Mouse (Mus musculus) thymus, adult 2 months (tissue): ENCODE results near the gene Glrx3. TPM values are rescaled to one million over a fixed set of nuclear protein-coding genes. Genes with fewer than 3 reads are reported as not detected.
A peak's percentile ranks its signal among the peaks of the same experiment; 100 is the strongest.

Experiments used
- DNase-seq: peaks from one replicate; pipeline ENCODE4 v3.0.0; 2021
- H3K27ac ChIP-seq: fragments of 200-500 bp; 2 replicates; pipeline ENCODE4 v1.5.1; 2012; ENCODE audit warnings: low read length, control low read depth; ENCODE audit not compliant: control insufficient read depth, insufficient read depth
- H3K27me3 ChIP-seq: fragments of 200-500 bp; 2 replicates; pipeline ENCODE4 v1.6.1; 2012; ENCODE audit warnings: mild to moderate bottlenecking, low read length, moderate library complexity, mixed read lengths; ENCODE audit not compliant: control insufficient read depth, insufficient read depth
- H3K36me3 ChIP-seq: fragments of 200-500 bp; 2 replicates; pipeline ENCODE4 v1.6.1; 2012; ENCODE audit warnings: mild to moderate bottlenecking, low read length, moderate library complexity; ENCODE audit not compliant: control insufficient read depth, insufficient read depth
- H3K4me1 ChIP-seq: fragments of 200-500 bp; replicated peaks from 2 replicates; pipeline ENCODE4 v1.6.1; 2012; ENCODE audit warnings: low read length; ENCODE audit not compliant: control insufficient read depth, insufficient read depth
- H3K4me3 ChIP-seq: fragments of 200-500 bp; 2 replicates; pipeline ENCODE4 v1.5.1; 2012; ENCODE audit warnings: mild to moderate bottlenecking, low read length, control low read depth, moderate library complexity; ENCODE audit not compliant: control insufficient read depth, insufficient read depth
- CTCF ChIP-seq: fragments of 200-500 bp; IDR thresholded peaks from 2 replicates; pipeline ENCODE4 v1.5.1; 2012; ENCODE audit warnings: mild to moderate bottlenecking, control low read depth, low read length, moderate library complexity, borderline replicate concordance; ENCODE audit not compliant: control insufficient read depth, poor library complexity, insufficient read depth; ENCODE audit errors: extremely low read depth
- POLR2A ChIP-seq: fragments of 200-500 bp; IDR thresholded peaks from 2 replicates; pipeline ENCODE4 v1.6.1; 2012; ENCODE audit warnings: mild to moderate bottlenecking, low read length, control low read depth, moderate library complexity; ENCODE audit not compliant: control insufficient read depth, poor library complexity, insufficient read depth; ENCODE audit errors: extremely low read depth
- WGBS: fragments of 180-500 bp; shearing (Covaris S2); methylation state at CpG from one replicate; pipeline ENCODE4 v1.1.7; 2018; 5-methylcytosine and 5-hydroxymethylcytosine counted together
- polyA plus RNA-seq: library from polyadenylated mRNA; depleted of rRNA; stranded (reverse); fragments of >200 nt; gene quantifications from 2 replicates; pipeline ENCODE4 v1.2.3, GENCODE M21; 2012

Gene Glrx3
- polyA plus RNA-seq, 1 experiment: 48.2 TPM

- H3K27me3 ChIP-seq: no peaks in the 10 kb centered on the region
- peaks cover 13% of the 10 kb centered on the region for H3K36me3 ChIP-seq
- 90% methylated on average over 4 of the region's 4 CpGs for WGBS
- no peak overlapping the region for H3K27ac ChIP-seq
- peak; percentile 47 for DNase-seq
- TF ChIP-seq POLR2A (no peak), CTCF (no peak)
- no peaks in the 10 kb centered on the region for H3K4me1 ChIP-seq
- no peak overlapping the region for H3K4me3 ChIP-seq
Observed at GRCm38 (mm10) chr7:137468174-137468573, 30.8 kb downstream of the Glrx3 start.

GRCm38 (mm10) chr7:137471431-137472120 is 34.2 kb downstream of the Glrx3 start:
- Histone ChIP-seq H3K4me3 (no peak overlapping the region), H3K36me3 (peaks cover 7% of the 10 kb centered on the region; the same call in 1 of the 2 replicates), H3K4me1 (no peaks in the 10 kb centered on the region), H3K27me3 (no peaks in the 10 kb centered on the region), H3K27ac (no peak overlapping the region)
- DNase-seq: no peak
- no peak for TF ChIP-seq POLR2A
- TF ChIP-seq CTCF: no peak
- 52% methylated on average over 7 of the region's 7 CpGs for WGBS

- no peaks in the 10 kb centered on the region for H3K4me1 ChIP-seq
- no peak overlapping the region for H3K27ac ChIP-seq
- H3K4me3 ChIP-seq: no peak overlapping the region
- H3K27me3 ChIP-seq: no peaks in the 10 kb centered on the region
- no peak for DNase-seq
- WGBS: 80% methylated on average over 6 of the region's 6 CpGs
- TF ChIP-seq POLR2A (no peak), CTCF (no peak)
- peaks cover under 1% of the 10 kb centered on the region; the same call in 1 of the 2 replicates for H3K36me3 ChIP-seq
Observed at GRCm38 (mm10) chr7:137472149-137472548, 34.7 kb downstream of the Glrx3 start.

GRCm38 (mm10) chr7:137477950-137478620 is 40.7 kb downstream of the Glrx3 start:
- H3K4me1 ChIP-seq: no peaks in the 10 kb centered on the region
- H3K27ac ChIP-seq: no peak overlapping the region
- TF ChIP-seq CTCF: peak; percentile 99
- no peak for TF ChIP-seq POLR2A
- peak; percentile 93 for DNase-seq
- H3K4me3 ChIP-seq: no peak overlapping the region
- H3K27me3 ChIP-seq: no peaks in the 10 kb centered on the region
- 17% methylated on average over 30 of the region's 30 CpGs for WGBS
- no peaks in the 10 kb centered on the region for H3K36me3 ChIP-seq

- Histone ChIP-seq H3K27me3 (no peaks in the 10 kb centered on the region), H3K27ac (no peak overlapping the region), H3K4me1 (no peaks in the 10 kb centered on the region), H3K4me3 (no peak overlapping the region), H3K36me3 (no peaks in the 10 kb centered on the region)
- 38% methylated on average over 5 of the region's 5 CpGs for WGBS
- no peak for TF ChIP-seq POLR2A
- no peak for TF ChIP-seq CTCF
- no peak for DNase-seq
Observed at GRCm38 (mm10) chr7:137478621-137478982, 41.2 kb downstream of the Glrx3 start.

- TF ChIP-seq CTCF (no peak), POLR2A (no peak)
- Histone ChIP-seq H3K4me3 (no peak overlapping the region), H3K27ac (no peak overlapping the region), H3K4me1 (no peaks in the 10 kb centered on the region), H3K36me3 (no peaks in the 10 kb centered on the region), H3K27me3 (no peaks in the 10 kb centered on the region)
- no peak for DNase-seq
- 87% methylated on average over 6 of the region's 6 CpGs for WGBS
Observed at GRCm38 (mm10) chr7:137480839-137481238, 43.4 kb downstream of the Glrx3 start.

GRCm38 (mm10) chr7:137483987-137484386 is 46.6 kb downstream of the Glrx3 start:
- DNase-seq: no peak
- H3K4me1 ChIP-seq: no peaks in the 10 kb centered on the region
- H3K27ac ChIP-seq: no peak overlapping the region
- H3K36me3 ChIP-seq: no peaks in the 10 kb centered on the region
- TF ChIP-seq POLR2A (no peak), CTCF (no peak)
- 94% methylated on average over 11 of the region's 11 CpGs for WGBS
- no peak overlapping the region for H3K4me3 ChIP-seq
- no peaks in the 10 kb centered on the region for H3K27me3 ChIP-seq
